Mouse (Mus musculus): ENCODE measurements around the gene Gm17304. TPM values are rescaled to one million over a fixed set of nuclear protein-coding genes. Genes with fewer than 3 reads are reported as not detected.

Gm17304 gene
- not detected for total RNA-seq (2021)
- polyA plus RNA-seq (2012; rRNA removed), result not detected in 2 replicates
- long read RNA-seq, result 0 reads

DNA sequence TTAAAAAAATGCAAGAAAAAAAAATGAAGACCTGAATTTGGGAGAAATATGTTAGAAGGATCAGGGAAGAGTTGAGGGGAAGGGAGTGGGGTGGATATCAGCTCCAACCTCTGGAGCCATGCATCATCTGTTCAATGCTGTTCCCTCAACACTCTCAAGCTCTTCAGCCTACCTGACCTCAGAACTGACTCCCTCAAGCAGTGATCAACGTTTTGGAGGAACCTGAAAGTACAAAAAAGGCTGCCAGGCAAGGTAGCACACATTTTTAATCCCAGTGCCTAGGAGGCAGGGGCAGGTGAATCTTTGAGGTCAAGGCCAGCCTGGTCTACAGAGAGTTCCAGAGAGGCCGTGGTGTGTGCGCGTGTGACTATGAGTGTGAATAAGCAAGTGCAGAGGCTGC lies at the start of gene Gm17304:
Gene Gm17304, plus strand, starts transcription at position 301 of the 400 bp plus-strand sequence.
- no peak for DNase-seq

DNA sequence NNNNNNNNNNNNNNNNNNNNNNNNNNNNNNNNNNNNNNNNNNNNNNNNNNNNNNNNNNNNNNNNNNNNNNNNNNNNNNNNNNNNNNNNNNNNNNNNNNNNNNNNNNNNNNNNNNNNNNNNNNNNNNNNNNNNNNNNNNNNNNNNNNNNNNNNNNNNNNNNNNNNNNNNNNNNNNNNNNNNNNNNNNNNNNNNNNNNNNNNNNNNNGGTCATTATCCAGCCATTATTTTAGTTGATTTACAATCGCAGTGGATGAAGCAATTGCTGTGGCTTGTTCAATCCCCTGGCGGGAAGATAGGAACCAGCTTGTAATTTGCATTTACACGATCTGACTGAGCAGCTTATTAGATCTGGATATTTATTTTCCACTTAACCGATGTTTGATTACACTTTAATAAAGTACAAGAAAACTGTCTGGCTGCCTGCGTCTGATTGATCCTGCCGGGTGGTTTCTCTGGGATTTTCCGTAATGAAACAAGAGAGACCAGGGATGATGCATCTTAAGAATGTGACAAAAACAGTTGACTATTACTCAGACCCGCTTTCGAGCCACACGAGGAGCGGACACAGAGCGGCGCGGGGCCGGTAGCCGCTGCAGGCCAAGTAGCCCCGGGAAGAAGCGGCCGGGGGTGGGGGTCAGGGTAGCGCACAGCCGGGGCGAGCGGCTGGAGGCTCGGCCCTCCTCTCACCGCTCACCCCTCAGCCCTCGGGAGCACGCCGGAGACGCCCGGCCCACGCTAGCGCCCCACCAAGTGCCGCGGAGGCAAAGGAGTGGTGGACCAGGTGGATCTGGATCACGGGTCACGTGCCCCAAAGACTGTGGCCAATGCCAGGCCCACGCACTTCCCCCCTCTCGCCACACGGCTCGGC lies 48.0 kb upstream of the Gm17304 start:
- no peak for DNase-seq

DNA sequence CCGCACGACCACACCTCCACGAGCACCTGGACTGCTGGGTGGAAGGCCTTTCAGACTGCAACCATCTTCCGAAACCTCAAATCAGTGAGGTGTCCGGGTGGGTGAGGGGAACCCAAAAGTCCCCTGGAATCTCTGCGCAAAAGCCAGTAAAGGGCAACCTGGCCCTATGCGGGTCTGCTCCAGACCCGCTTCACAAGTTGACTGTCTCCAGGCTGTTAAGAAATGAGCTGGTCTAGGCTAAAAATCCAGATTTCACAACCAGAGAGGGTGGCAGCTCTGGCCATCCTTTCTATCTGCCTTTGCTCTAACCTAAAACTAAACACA lies 47.4 kb upstream of the Gm17304 start:
- no peak for DNase-seq

DNA sequence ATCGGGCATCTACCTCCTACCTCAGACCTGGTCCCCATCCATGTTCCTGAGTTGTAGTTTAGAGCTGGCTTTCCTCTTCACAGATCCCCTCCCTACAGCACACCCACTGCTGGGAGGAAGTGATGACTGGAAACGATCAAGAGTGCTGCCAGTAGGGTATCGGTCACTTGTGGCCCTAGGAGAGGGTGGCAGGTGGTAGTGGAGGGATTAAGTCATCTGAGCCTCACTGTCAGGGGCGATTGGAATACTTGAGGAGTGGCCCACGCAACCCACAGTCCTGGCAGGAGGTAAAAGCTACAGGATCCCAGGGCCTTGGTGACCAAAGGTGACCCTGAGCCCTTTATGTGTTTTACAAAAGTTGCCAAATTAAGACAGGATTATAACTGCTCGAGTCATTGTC lies 42.9 kb upstream of the Gm17304 start:
- no peak for DNase-seq

DNA sequence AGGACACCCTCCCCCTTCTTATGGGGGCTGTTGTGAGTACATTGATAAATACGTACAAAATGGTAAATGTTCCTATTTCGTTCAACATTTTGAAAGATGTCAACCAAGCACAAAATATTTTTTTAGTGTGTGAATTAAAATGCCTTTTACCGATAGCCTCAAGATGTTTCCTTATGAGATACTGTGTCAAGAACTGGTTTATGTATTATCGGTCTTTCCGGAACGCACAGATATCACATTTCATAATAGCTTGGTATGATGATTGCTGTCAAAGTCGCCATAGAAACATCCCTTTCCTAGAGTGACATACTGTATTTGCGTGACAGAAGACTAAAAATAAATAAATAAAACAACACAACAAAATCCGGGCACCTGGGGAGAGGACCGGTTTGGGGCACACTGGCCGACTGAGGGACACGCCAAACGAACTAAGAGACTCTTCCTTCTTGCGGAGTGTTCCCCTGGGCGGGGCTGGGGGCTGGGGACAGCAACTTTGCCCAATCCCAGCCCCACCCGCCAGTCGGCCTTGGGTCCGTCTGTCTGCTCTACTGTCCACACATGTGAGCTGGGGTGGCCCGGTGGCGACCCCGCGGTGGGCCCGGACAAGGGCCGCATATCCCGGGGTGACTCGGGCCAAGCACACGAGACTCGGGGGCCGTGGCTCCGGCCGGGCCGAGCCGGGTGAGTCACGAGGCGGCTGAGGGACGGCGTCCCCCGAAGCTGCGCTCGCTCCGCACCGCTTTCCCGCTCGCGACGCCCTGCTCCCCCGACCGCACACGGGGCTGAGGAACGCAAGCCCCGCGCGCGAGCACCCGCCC lies 34.9 kb upstream of the Gm17304 start:
- DNase-seq, result no peak

DNA sequence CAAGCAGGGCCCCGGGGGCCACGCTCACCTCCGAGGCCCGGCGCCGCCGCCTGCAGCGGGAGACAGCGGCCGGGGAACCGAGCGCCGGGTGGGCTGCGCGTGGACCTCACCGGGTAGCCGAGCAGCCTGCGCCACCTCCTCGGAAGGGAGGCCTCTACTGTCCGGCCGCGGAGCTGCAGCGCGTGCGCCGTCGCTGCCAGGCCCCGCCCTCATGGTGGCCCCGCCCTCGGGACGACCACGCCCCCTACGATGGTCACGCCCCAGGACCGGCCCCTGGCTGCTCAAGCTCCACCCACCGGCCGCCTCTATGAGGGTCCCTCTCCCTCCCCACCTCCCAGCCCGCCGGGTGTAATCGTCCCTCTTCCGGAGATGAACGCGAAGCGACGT lies 34.3 kb upstream of the Gm17304 start:
- DNase-seq, result peak; percentile 91

DNA sequence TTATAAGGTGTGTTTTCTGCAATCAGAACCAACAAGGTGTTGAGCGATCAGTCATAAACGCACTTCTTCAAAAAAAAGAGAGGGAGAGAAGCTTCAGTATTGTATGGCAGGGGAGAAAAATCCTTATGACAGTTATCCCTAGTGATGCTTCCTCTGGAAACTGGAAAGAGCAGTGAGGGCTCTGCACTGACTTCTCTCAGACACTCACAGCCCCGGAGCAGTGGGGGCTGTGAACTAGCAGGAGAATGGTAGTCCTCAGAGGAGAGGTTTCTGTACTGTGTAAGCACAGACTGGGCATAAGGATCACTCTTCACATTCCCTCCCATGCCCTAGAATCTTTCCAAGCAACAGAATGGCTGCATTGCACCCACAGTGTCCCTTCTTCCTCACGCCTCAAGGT lies 33.8 kb upstream of the Gm17304 start:
- DNase-seq, result no peak

DNA sequence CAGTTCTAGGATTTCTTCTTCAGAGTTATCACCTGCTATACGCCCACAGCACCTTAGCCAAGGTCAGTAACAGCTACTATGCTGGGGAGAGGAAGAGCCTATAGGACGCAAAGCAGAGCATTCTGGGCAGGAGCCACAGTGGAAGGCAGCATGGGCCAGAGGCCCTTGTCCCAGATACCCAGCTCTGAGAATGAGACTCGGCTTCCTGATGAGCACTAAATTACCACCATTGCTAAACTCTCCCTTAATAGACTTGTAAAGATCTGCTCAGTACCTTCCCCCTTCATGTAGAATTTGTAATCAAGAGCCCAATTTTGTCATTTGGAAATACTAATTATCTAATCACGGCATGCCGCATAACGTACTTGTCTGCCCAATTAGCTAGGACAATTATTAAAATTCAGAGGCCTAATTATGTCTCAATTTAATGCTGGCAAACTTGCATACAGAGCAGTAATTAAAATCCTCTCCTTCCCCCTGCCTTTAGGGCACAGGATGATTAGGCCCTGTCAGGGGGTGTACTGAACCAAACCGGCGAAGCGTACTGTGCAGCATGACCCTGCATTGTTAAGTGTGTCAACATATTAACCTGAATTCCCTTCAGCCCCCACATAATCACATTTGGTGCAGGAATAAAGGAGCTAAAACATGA lies 31.5 kb upstream of the Gm17304 start:
- no peak for DNase-seq

DNA sequence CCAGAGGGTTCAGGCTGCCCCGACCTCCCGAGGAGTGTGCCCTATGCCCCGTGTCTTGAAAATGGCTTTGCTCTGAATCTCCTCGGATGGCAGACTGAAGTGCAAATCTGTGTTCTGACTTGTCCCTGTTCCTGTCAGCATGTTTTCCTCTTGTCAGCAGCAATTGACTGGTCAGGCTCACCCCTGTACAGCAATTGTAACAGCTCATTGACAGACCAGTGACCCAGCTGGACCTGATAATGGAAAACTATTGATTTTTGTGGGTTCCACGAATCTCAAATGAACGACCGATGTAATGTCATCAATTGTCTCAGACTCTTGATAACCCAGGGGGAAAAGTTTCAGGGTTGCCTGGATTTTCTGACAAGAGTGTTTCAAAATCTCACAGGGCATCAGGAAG lies 28.0 kb upstream of the Gm17304 start:
- DNase-seq, result no peak

DNA sequence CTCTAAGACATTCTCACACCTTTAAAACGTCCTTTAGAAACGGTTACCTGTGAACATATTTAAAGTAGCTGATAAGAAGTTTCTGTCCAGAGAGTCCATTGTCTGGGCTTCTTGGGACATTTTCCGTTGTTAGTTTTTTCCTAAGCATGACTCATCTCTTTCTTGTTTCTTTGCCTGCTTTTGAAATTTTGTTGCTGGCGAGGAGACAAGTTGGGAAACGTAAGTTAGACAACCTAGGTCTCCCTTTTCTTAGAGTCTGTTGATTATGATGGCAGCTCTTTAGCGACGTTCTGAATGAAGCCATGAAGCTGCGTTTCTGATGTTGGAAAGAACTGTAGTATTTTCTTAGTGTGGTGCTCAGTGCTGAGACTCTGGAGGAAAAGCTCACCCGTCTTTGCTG lies 19.9 kb upstream of the Gm17304 start:
- DNase-seq, result no peak

DNA sequence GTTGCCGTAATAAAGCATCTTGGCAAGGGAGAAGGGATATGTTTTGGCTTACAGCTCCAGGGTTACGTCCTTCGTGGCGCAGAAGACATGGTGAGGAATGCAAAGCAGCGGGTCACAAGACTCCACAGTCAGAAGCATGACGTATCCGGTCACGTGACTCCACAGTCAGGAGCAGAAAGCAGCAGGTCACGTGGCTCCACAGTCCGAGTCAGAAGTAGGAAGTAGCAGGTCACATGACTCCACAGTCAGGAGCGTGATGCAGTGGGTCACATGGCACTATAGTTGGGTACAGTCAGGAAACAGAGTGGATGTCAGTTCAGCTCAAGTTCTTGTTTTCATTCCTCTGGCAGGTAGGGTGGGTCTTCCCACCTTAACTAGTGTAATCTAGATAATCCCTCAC lies 19.2 kb upstream of the Gm17304 start:
- no peak for DNase-seq

DNA sequence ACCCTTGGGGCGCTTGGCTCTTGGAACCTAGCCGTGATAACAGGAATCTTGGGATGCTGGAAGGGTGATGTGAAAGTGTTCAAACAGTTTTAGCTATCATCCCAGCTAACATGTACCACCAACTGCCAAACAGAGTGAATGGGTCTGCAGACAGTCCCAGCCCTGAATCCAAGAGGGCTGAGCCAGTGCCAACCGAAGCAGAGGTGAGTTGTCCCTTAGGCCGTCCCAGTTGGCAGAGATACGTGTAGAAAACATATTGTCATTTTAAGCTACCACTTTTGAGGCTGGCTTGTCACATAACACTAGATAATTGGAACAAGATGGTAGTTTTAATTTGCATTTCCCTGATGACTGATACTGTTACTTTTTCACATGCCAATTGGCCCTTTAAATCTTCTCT lies 18.2 kb upstream of the Gm17304 start:
- DNase-seq, result no peak

DNA sequence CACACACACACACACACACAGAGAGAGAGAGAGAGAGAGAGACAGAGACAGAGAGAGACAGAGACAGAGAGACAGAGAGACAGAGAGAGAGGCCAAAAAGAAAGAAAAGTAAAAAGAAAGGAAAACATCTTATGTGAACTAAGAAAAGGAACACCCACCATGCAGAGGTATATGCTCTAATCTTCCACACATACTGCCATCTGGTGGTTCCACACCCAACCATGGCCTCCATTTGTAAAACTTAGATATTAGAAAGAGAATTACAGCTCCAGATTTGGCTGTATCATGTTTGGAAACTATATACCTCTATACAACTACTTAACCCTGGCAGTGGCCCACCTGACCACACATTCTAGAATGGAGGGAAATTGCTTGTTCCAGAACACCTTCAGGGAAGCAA lies 14.5 kb upstream of the Gm17304 start:
- DNase-seq, result no peak

DNA sequence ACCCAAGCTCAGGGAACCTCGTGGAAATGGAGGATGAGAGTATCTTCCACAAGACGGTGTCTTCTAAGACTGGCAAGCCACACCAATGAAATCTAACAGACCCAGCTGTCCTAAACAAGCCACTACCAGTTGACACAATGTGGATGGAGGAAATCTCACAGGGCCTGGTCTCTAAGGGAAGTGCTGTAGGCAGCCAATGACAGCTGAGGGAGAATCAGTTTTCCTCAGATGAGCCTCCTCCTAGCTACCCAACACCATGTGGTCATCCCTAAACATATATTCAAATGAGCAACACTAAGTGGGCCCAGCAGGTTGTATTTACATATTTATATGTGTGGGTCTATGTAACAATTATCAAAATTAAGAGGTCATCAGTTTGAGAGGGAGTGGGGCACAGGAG lies 11.4 kb upstream of the Gm17304 start:
- no peak for DNase-seq

DNA sequence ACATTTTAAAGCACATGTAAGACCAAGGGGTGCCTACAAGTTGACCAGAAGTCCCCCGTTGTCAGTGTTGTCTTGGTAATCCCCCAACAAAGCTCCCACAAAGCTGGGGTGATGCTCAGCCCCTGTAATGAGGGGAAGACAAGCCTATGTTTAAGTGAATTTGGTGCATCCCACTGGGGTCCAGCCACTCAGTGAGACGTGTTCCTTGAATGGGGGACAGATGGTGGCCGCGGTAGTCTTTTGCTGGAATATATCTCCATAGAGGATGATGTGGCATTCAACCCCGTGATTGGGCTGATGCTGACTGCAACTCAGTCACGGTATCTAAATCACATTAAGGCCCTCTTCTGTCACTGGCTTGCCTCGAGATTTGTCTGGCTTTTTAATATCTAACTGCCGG lies 9.4 kb upstream of the Gm17304 start:
- DNase-seq, result no peak

DNA sequence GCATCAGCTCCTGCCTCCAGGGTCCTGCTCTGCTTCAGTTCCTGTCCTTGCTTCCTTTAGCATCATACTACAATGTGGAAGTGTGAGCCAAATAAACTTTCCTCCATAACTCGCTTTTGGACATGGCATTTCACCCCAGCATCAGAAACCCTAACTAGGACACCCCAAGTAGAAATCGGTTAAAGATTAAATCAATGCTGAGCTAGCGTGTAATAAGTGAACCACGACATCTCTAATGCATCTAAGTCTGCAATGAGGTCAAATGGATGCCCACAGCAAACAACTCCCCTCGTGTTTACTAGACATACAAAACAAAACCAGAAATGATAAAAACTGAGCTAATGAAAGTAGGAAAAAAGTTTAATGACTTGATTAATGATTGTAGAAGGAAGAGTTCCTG lies 4.5 kb upstream of the Gm17304 start:
- no peak for DNase-seq

DNA sequence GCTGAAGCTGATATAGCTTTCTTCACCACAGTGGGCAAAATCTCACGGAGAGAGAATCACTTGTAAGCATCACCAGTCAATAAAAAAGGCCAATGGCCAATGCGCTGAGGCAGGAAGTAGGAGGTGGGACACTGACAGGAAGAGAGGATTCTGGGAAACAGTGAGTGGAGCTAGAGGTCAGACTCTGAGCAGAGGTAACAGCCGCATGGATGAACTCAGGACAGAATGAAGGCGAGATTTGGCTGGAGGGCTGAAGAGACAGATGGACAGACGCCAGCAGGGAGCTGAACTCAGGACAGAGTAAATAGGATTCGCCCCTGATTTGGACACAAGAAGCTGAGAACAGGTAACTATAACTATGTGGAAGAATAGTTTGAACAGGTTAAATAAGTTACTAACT lies 3.8 kb upstream of the Gm17304 start:
- no peak for DNase-seq

DNA sequence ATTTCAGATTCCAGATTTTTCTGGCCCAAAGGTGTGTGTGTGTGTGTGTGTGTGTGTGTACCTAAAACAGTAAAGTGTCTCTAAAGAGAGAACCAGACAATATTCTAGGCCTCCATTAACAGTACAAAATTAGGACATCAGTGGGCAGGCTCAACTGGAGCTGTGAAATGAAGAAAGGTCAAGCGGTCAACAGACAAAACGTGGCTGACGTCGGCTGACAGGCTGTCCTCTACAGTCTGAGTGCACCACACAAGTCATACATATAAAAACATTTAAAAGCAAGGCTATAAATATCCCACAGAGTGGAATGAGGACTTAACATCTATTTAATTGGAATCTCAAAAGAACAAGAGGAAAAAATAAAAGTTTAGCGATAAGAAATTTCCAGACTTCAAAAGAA lies 1.8 kb upstream of the Gm17304 start:
- DNase-seq, result no peak

DNA sequence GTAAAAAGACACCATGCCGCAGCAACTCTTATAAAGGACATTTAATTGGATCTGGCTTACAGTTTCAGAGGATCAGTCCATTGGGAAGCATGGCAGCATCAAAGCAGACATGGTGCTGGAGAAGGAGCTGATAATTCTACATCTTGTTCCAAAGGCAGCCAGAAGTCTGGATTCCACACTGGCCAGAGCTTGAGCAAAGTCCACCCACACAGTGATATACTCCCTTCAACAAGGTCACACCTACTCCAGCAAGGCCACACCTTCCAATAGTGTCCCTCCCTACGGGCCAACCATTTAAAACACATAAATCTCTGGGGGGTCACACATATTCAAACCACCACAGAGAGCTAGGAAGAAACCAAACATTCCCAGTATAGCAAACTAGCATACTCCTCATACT lies 3.3 kb downstream of the Gm17304 start:
- DNase-seq, result no peak

DNA sequence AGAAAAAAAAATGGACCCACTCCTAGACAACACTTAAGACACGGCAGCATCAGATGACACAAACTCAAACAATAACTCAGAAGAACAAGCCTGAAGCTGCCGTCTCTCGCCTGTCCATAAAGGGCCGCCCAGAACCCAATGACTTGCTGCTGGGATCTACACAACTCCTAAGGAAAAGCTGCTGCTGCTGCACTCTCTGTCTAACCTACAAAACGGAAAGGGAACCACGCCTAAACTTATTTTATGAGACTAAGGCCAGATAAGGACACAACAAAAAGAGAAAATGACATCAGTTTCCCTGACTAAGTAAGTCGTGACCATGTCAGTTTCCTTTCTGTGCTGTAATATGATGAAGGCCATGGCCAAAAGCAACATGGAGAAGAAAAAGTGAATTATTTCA lies 5.7 kb downstream of the Gm17304 start:
- DNase-seq, result no peak

DNA sequence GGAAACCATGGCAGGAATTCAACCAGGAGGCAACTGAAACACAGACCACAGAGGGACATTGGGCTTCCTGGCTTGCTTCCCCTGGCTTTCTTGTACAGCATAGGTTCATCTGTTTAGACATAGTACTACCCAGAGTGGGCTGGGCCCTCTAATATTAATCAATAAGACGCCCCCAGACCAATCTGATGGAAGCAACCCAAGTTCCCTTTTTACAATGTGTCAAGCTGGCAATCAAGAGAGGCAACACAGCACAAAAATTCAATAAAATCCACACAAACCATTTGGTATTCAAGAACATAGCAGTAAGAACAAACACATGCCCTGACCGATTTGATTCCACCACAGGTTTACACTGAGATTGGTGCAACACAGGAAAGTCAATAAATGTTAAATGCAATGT lies 6.1 kb downstream of the Gm17304 start:
- no peak for DNase-seq

DNA sequence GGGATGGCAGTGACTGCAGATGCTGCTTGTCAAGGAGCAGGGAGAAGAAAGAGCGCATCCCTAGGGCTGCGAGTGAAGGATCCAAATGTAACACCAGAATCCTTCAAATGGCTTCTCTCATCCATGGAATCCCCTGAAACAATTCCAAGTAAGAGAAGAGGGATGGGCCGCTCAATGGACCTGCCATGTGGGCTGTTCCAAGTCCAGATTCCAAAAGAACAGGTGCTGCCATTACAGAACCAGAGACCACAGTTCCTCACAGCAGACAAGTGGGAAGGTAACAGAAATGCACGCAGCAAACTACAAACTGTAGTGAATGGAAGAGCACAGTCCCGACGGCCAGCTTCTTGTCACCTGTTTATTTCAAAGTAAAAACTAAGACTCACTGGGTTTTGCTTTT lies 11.5 kb downstream of the Gm17304 start:
- DNase-seq, result no peak

DNA sequence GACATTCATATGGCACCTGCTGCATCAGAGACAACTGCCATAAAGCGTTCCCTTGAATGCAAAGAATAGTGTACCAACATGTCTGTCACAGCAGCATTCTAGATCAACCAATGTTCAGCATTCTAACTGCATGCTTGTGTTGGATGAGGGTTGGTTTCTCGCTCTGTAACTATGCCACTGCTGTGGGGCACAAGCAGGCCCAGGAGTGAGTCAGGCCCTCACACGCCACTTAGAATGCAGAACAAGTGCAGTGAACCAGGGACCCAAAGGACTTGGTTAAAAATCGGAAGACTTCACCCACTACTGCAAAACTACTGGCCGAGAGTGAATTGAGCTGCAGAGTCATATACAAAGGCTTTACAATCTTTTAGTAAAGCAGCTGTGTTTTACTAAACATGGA lies 13.3 kb downstream of the Gm17304 start:
- DNase-seq, result no peak

All from adrenal gland, adult 2 months (tissue).